Mouse (Mus musculus): Measurements from ENCODE around the gene H2-Q10.
"Not testable (repeated sequence)": the region's sequence is repeated elsewhere in the genome, so short reads cannot be mapped to it uniquely, and the experiment has no call there.

H2-Q10 gene

GRCm38 (mm10) chr17:35469842-35470751 lies at the start of gene H2-Q10:
Gene H2-Q10, plus strand, starts transcription at chr17:35470089.
- DNase-seq = peak; percentile 13 to 14

GRCm38 (mm10) chr17:35420206-35420810 lies 49.6 kb upstream of the H2-Q10 start:
- DNase-seq = peak; percentile 80 to 83

- DNase-seq = not testable (repeated sequence)
Measured at GRCm38 (mm10) chr17:35421331-35421730, 48.6 kb upstream of the H2-Q10 start.

DNA sequence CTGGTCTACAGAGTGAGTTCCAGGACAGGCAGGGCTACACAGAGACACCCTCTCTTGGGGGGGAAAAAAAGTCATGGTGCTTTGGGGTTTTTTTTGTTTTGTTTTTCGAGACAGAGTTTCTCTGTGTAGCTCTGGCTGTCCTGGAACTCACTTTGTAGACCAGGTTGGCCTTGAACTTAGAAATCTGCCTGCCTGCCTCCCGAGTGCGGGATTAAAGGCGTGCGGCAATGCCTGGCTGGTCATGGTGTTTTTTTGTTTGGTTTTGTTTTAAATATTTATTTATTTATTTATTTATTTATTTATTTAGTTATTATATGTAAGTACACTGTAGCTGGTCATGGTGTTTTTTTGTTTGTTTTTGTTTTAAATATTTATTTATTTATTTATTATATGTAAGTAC lies 47.5 kb upstream of the H2-Q10 start:
- DNase-seq = not testable (repeated sequence)

GRCm38 (mm10) chr17:35423131-35423810 lies 46.6 kb upstream of the H2-Q10 start:
- DNase-seq = not testable (repeated sequence)

DNA sequence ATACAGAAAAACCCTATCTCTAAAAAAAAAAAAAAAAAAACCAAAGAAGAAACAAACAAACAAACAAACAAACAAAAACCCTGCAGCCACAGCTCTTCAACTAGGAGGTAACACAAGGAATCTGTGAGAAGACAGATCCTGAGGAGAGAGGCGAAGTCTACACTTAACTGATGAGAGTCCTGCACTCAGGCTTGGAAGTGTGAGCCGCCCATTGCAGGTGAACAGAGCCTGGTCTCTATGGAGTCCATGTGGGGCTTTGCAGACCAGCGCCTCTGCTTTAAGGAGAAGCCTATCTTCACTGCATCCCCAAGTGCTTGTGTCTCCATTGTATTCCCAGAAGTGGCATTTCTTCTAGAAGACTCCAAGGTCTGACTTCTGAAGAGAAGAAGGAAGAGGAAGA lies 45.8 kb upstream of the H2-Q10 start:
- not testable (repeated sequence) for DNase-seq

GRCm38 (mm10) chr17:35424624-35425416 lies 45.1 kb upstream of the H2-Q10 start, which contains the start of gene H2-Q6:
Gene H2-Q6, plus strand, starts transcription at chr17:35424850.
- DNase-seq = peak; percentile 73 to 76

GRCm38 (mm10) chr17:35425474-35425873 lies 44.4 kb upstream of the H2-Q10 start:
- DNase-seq = peak in 1 of 2 experiments; percentile 19

DNA sequence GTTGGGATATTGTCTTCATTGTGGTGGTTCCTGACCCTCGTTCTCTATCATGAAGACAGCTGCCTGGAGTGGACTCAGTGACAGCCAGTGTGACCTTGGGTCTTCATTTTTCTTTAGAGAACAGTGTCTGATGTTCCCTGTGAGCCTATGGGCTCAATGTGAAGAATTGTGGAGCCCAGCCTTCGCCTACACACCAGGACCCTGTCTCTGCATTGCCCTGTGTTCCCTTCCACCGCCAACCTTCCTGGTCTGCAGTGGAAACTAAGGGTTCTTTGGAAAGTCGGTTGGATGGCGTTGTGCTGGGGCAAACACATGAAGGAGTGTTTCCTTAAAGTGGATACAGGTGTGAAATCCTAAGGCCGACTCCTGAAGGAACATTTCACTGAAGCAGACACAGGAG lies 41.0 kb upstream of the H2-Q10 start:
- DNase-seq = not testable (repeated sequence)

DNA sequence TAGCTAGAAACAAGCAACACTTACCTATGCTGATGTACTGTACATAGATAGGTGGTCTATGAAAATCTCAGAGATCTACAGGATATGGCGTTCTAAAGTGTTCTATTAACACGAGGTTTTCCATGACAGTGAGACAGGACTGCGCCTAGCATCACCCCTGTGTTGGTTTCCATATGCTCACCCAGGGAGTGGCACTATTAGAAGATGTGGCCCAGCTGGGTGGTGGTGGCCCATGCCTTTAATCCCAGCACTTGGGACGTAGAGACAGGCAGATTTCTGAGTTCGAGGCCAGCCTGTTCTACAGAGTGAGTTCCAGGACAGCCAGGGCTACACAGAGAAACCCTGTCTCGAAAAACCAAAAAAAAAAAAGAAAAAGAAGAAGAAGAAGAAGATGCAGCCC lies 39.2 kb upstream of the H2-Q10 start:
- DNase-seq = not testable (repeated sequence)

DNA sequence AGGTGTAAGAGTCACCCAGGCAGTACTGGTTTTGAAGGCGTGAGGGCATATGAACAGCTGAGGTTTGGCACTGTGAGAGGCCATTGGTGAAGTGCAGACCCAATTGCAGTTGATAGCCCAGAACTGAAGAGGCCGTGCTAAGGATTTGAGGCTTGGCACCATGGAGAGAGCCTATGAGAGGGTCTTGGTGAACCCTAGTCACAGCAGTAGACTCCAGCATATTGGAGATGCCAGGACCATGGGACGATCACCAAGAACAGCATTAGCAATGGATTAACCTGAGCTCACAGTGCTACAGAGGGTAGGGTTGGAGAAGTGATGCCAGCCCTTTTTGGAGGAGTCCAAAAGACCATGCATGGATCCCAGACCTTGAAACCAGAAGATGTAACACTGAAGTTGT lies 37.7 kb upstream of the H2-Q10 start:
- not testable (repeated sequence) for DNase-seq

DNA sequence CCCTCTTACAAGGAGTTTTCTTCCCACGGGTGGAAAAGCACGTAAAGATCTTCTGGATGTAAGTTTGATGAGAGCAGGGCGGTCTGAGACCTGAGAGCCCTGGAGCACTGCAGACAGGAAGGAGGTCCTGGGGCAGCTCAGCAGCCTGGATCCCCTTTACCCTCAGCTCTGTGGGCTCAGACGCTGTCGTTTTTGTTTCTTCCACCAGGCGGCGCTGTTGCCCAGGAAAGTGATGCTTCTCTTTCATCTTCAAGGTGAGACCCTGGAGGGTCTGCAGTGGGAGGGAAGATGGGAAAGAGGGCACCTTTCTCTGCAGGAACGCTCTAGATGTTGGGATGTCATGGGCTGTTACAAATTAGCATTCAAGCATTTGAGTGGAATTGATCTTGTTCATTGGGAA lies 35.1 kb upstream of the H2-Q10 start:
- peak; percentile 69 to 77 for DNase-seq

- DNase-seq = not testable (repeated sequence)
Measured at GRCm38 (mm10) chr17:35435577-35435976, 34.3 kb upstream of the H2-Q10 start.

GRCm38 (mm10) chr17:35437386-35437936 lies 32.4 kb upstream of the H2-Q10 start:
- not testable (repeated sequence) for DNase-seq

DNA sequence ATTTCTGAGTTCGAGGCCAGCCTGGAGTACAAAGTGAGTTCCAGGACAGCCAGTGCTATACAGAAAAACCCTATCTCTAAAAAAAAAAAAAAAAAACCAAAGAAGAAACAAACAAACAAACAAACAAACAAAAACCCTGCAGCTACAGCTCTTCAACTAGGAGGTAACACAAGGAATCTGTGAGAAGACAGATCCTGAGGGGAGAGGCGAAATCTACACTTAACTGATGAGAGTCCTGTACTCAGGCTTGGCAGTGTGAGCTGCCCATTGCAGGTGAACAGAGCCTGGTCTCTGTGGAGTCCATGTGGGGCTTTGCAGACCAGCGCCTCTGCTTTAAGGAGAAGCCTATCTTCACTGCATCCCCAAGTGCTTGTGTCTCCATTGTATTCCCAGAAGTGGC lies 31.5 kb upstream of the H2-Q10 start:
- not testable (repeated sequence) for DNase-seq

GRCm38 (mm10) chr17:35438885-35439284 lies 31.0 kb upstream of the H2-Q10 start, which contains the start of gene H2-Q7:
Gene H2-Q7, plus strand, starts transcription at chr17:35439155.
- DNase-seq = peak; percentile 91 to 92

GRCm38 (mm10) chr17:35439295-35439747 lies 30.6 kb upstream of the H2-Q10 start:
- peak; percentile 47 to 52 for DNase-seq

DNA sequence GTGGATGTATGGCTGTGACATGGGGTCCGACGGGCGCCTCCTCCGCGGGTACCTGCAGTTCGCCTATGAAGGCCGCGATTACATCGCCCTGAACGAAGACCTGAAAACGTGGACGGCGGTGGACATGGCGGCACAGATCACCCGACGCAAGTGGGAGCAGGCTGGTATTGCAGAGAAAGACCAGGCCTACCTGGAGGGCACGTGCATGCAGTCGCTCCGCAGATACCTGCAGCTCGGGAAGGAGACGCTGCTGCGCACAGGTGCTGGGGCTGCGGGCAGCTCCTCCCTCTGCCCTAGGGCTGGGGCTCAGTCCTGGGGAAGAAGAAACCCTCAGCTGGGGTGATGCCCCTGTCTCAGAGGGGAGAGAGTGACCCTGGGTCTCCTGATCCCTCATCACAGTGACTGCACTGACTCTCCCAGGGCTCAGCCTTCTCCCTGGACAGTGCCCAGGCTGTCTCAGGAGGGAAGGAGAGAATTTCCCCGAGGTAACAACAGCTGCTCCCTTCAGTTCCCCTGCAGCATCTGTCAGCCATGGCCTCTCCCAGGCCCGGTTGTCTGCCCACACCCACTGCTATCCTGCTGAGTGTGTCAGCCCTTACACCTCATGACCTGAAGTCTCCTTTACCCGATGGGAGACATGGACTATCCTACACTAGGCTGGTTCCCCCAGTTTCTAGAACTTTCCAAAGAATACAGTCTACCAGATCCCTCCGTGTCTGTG lies 29.8 kb upstream of the H2-Q10 start:
- not testable (repeated sequence) for DNase-seq

GRCm38 (mm10) chr17:35442376-35442775 lies 27.5 kb upstream of the H2-Q10 start:
- DNase-seq = not testable (repeated sequence)

DNA sequence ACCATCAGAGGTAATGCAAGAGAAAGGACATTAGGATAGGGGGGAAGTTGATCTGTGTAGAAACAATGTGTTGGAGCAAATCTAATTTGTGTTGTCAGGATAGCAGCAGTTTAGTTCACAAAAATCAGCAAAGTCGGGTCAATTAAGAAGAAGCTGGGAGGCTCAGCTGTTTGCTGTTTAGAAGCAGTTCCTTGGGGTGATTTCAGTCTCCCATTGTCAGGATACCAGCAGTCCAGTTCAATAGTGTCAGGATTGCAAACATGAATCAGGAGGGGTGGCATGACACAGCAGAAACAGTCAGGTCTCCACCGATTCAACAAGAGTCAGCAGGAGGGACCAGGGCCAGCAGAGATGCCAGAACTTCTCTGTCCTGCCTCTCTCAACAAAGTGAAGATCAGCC lies 25.4 kb upstream of the H2-Q10 start:
- not testable (repeated sequence) for DNase-seq

DNA sequence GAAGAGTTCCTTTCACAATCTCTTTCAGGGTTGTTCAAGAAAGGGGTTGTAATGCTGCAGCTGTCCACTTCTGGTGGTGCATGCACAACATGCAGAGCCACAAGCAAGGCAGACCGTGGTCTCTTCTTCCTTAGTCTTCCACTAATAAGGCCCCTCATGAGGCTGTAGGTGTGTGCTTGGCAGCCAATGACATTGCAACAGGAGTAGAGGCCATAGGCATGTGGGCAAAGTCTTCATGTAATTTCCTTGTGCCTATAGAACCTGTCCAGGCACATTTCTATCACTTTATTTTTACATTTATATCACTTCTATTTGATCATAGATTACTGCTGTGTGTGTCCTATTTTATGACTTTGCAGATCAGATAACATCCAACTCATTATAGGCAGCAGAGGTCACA lies 11.6 kb upstream of the H2-Q10 start:
- not testable (repeated sequence) for DNase-seq

Measured in cerebellum, postnatal 10 days (tissue).